Mouse (Mus musculus) small intestine, adult 2 months (tissue): ENCODE data around the gene Slc6a9.

Experiments
- CTCF ChIP-seq: fragments of 200-500 bp; IDR thresholded peaks from 2 replicates; pipeline ENCODE4 v1.5.1; 2012; ENCODE audit warnings: low read depth, mild to moderate bottlenecking, control low read depth, inconsistent platforms, low read length, moderate library complexity, mixed read lengths; ENCODE audit not compliant: insufficient replicate concordance, insufficient read length; ENCODE audit errors: extremely low read depth
- POLR2A ChIP-seq: fragments of 200-500 bp; IDR thresholded peaks from 2 replicates; pipeline ENCODE4 v1.6.1; 2012; ENCODE audit warnings: low read depth, mild to moderate bottlenecking, control low read depth, inconsistent platforms, low read length, moderate library complexity

DNA sequence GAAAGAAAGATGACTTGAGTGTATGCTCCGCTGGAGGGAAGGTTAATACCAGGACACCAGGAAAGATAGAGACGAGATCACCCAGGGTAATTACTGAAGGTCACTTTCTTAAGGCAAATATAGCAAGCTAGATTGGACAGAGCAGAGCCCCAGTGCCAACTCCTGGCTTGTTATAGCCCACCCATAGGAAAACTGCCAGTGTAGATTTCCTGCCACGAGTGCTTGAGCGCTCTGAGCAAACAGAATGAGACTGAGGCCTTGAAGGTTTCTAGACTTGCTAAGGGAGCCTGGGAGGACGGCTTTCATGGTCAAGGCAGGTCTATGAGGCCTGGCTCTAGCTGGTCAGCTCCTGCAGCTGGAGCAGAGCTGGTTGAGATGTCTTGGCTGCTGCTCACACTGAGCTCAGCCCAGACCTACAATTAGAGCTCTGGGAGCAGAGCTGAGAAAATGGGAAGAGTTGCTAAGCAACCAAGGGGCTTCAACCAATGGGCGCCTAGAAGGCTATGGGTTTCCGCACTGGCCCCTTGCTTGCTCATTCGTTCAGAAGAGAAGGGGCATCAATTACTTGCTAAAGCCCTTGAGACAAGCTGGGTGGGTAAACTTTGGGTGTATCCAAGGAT is 74.6 kb downstream of the Slc6a9 start:
- no peak for TF ChIP-seq CTCF
- no peak for TF ChIP-seq POLR2A
